Mouse (Mus musculus) E14TG2a.4 (cell line): Measurements from ENCODE around the gene Elmo1.

Experiments
- CTCF ChIP-seq: conservative IDR thresholded peaks from 2 replicates; pipeline ENCODE4 v1.5.1; 2014; ENCODE audit warnings: low read length
- POU5F1 ChIP-seq: IDR thresholded peaks from 2 replicates; pipeline ENCODE4 v1.6.1; 2014; ENCODE audit warnings: low read length, borderline replicate concordance

DNA sequence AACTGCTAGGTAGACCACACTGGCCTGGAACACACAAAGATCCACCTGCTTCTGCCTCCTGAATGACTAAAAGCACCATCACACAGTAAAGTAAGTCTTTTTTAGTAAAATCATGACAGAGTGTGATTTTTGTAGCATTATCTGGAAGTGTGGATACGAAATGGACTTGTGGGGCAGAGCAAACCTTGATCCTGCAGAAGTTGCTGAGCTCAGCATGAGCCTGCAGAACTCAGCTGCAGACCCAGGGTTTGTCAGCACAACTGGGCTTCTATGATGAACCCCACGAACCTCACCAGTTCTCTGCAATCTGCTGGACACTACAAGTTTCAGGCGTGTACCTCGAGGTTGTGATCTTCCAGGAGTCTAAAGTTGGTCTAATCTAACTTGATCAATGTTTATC, 37.7 kb downstream of the Elmo1 start:
- no peak for TF ChIP-seq CTCF
- TF ChIP-seq POU5F1 = no peak
